Mouse (Mus musculus): ENCODE measurements around the gene Il33. TPM values are rescaled to one million over a fixed set of nuclear protein-coding genes. Genes with fewer than 3 reads are reported as not detected.

Il33 gene
- total RNA-seq, 1 experiment from 2014 or later = not detected

- ATAC-seq (replicated peaks in 1 of 2; ENCODE audit: insufficient read depth in 1 of 2, low FRiP score in 2 of 2, low TSS enrichment in 1 of 2, low read depth in 1 of 2, poor library complexity in 2 of 2, severe bottlenecking in 2 of 2) = no peak
Measured at GRCm38 (mm10) chr19:29963598-29964092, 38.7 kb downstream of the Il33 start.

- ATAC-seq (replicated peaks in 1 of 2; ENCODE audit: insufficient read depth in 1 of 2, low FRiP score in 2 of 2, low TSS enrichment in 1 of 2, low read depth in 1 of 2, poor library complexity in 2 of 2, severe bottlenecking in 2 of 2) = no peak
Measured at GRCm38 (mm10) chr19:29967960-29968359, 43.0 kb downstream of the Il33 start.

DNA sequence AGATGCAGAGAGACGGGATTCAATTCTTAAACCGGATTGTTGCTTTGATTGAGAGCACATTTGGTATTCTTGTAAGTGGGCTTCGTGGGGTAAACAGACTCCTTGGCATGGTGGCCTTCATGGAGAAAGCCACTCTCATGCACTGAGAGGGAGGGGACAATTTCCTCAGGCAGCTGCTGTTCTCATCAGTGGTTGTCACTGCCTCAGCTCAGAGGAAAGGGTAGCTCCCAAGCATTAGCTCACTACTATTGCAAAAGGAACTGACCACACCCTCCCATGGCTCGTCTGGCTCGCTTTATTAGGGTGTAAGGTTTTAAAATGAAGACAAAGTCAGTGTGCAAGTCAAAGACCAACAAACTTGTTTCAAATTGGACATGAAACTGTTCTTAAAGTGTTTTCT, 48.5 kb downstream of the Il33 start:
- no peak for ATAC-seq (replicated peaks in 1 of 2; ENCODE audit: insufficient read depth in 1 of 2, low FRiP score in 2 of 2, low TSS enrichment in 1 of 2, low read depth in 1 of 2, poor library complexity in 2 of 2, severe bottlenecking in 2 of 2)

GRCm38 (mm10) chr19:29978847-29979246, 53.9 kb downstream of the Il33 start:
- ATAC-seq (replicated peaks in 1 of 2; ENCODE audit: insufficient read depth in 1 of 2, low FRiP score in 2 of 2, low TSS enrichment in 1 of 2, low read depth in 1 of 2, poor library complexity in 2 of 2, severe bottlenecking in 2 of 2) = no peak

GRCm38 (mm10) chr19:29979452-29980089, 54.7 kb downstream of the Il33 start:
- no peak for ATAC-seq (replicated peaks in 1 of 2; ENCODE audit: insufficient read depth in 1 of 2, low FRiP score in 2 of 2, low TSS enrichment in 1 of 2, low read depth in 1 of 2, poor library complexity in 2 of 2, severe bottlenecking in 2 of 2)

GRCm38 (mm10) chr19:29984208-29985005, 59.5 kb downstream of the Il33 start:
- no peak for ATAC-seq (replicated peaks in 1 of 2; ENCODE audit: insufficient read depth in 1 of 2, low FRiP score in 2 of 2, low TSS enrichment in 1 of 2, low read depth in 1 of 2, poor library complexity in 2 of 2, severe bottlenecking in 2 of 2)

DNA sequence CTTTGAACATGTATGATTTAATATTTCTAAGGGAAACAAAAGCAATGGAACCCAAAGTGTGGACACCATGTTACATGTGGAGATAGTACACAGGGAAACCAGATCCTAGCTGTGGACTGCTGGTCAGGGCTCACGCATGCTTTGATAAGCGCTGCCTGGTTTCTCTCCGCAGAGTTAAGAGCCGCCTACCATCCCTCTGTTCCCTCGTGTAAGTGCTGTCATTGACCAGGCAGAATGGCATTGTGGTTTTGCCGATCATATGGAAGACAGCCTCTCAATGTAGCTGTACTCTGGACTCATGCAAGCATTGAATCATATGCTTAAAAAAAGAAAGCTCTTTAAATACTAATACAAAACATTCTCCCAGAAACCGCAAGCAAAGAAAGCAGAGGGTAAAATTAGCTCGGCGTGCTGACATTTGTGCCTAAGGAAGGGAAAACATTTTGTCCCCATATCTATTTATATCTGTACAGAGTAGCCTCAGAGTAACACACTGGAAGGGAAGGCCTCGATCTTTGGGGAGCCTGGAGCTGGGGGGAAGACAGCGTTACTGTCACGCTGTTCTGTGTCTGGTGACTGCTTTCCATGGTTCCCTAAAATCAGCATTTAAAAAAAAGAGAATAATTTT, 61.7 kb downstream of the Il33 start:
- no peak for ATAC-seq (replicated peaks in 1 of 2; ENCODE audit: insufficient read depth in 1 of 2, low FRiP score in 2 of 2, low TSS enrichment in 1 of 2, low read depth in 1 of 2, poor library complexity in 2 of 2, severe bottlenecking in 2 of 2)

DNA sequence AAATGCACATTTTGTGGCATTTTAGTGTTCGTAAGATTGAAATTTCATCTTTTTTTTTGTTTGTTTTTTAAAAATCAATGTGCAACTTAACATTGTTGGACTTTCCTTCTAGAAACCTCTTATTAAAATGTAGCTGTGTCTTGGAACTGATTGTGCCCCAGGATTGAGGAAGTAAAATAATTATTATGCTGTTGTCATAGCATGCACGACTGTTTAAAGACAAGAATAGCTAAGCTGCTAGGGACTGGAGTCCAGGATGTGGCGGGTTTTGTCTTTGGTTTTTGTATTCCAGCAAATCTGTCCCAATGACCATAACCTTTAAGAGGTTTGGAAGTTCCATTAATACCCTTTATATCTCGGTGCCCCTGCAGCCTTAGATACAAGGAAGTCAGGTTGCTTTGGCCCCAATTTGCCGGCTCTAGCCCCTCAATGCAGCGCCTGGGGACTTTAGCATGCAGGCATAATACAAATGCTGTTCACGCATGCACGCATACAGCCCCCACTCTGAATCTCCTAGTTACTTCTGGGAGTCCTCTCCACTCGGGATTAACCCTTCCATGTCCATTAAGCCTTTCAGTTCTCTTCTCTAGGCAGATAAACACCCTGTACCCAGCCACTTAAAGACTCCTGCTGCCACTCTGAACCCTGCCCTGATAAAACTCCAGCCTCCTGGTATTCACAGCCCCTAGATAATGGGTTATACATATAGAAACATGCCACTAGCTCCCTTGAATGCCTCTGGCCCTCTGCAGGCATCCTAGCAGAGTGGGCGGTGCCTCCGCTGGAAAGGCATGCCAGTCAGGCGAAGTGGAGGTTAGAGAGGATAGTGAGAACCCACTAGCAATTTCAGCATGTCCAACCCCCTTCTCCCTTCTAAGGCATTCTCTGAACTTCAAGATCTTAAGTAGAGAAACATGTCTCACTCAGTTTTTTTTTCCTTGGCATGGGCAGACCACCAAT, 75.8 kb downstream of the Il33 start:
- ATAC-seq (replicated peaks in 1 of 2; ENCODE audit: insufficient read depth in 1 of 2, low FRiP score in 2 of 2, low TSS enrichment in 1 of 2, low read depth in 1 of 2, poor library complexity in 2 of 2, severe bottlenecking in 2 of 2) = peak in 1 of 2 experiments; percentile 53; a peak in 1 of 4 replicates

DNA sequence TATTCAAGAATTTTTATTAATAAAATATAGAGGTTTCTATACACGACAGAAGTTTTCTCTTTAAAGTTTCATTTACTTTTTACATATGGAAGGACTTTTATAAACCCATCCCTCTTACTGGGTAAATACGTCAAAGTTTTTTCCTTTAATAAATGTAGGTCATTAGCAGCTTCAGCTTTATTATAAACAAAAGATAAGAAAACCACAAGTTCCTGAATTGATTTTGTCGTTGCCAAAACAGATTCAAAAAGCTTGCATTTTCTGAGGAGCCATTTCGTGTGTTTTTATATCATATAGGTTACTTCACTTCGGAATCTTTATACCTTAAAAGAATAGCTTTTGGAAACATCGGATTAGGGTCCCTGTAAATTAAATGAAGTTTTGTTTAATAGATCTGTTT, 76.6 kb downstream of the Il33 start:
- no peak for ATAC-seq (replicated peaks in 1 of 2; ENCODE audit: insufficient read depth in 1 of 2, low FRiP score in 2 of 2, low TSS enrichment in 1 of 2, low read depth in 1 of 2, poor library complexity in 2 of 2, severe bottlenecking in 2 of 2)

GRCm38 (mm10) chr19:30003621-30004020, 78.7 kb downstream of the Il33 start, which contains the start of gene Trpd52l3:
Trpd52l3 (plus strand) TSS chr19:30003790.
- no peak for ATAC-seq (replicated peaks in 1 of 2; ENCODE audit: insufficient read depth in 1 of 2, low FRiP score in 2 of 2, low TSS enrichment in 1 of 2, low read depth in 1 of 2, poor library complexity in 2 of 2, severe bottlenecking in 2 of 2)

- ATAC-seq (replicated peaks in 1 of 2; ENCODE audit: insufficient read depth in 1 of 2, low FRiP score in 2 of 2, low TSS enrichment in 1 of 2, low read depth in 1 of 2, poor library complexity in 2 of 2, severe bottlenecking in 2 of 2) = no peak
Measured at GRCm38 (mm10) chr19:30006371-30006770, 81.5 kb downstream of the Il33 start.

Other genes with a start within 250 kb of the Il33 start
- gene Mlana, start 227.3 kb upstream of the Il33 start, total RNA-seq (2017) = not detected in 2 replicates
- 20.5 and 27.4 TPM in 2 replicates for gene 9930021J03Rik, start 119.1 kb upstream of the Il33 start, total RNA-seq (2017)
- 26.2 and 34.7 TPM in 2 replicates for gene Ranbp6, start 112.1 kb upstream of the Il33 start, total RNA-seq (2017)
- gene Trpd52l3, start 78.7 kb downstream of the Il33 start, total RNA-seq (2017) = not detected in 2 replicates
- 118 and 156 TPM in 2 replicates for gene Uhrf2, start 105.4 kb downstream of the Il33 start, total RNA-seq (2017)